Mouse (Mus musculus): ENCODE results near the gene Slc12a5. TPM values are rescaled to one million over a fixed set of nuclear protein-coding genes. Genes with fewer than 3 reads are reported as not detected.

The Slc12a5 gene
- polyA plus RNA-seq, 1 experiment from 2014 or later, result 0.93 TPM

DNA sequence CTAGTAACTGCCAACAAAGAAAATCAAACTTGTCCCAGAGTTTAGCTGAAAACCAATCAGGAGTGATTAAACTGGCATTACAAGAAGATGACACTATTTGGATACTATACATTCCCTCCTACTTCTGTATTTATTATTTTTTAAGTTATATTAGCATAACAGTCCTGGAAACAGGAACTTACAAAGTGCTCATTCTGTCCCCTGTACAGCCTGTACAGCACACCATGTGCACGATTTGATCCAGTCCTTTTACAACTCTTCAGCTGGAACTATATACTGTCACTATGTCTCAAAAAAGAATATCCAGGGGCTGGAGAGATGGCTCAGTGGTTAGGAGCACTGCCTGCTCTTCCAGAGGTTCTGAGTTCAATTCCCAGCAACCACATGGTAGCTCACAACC is 66.6 kb downstream of the Slc12a5 start:
- Histone ChIP-seq H3K27me3 (ENCODE audit: poor library complexity, severe bottlenecking) (no peaks in the 10 kb centered on the region), H3K27ac (no peak overlapping the region), H3K36me3 (replicated peaks) (peaks cover 33% of the 10 kb centered on the region), H3K4me1 (peaks cover 11% of the 10 kb centered on the region), H3K4me3 (no peak overlapping the region), H3K9me3 (no peaks in the 10 kb centered on the region)
- no peak for DNase-seq (ENCODE audit: extremely low spot score, low spot score)
- WGBS, result 86% methylated on average over 1 of the region's 1 CpGs

DNA sequence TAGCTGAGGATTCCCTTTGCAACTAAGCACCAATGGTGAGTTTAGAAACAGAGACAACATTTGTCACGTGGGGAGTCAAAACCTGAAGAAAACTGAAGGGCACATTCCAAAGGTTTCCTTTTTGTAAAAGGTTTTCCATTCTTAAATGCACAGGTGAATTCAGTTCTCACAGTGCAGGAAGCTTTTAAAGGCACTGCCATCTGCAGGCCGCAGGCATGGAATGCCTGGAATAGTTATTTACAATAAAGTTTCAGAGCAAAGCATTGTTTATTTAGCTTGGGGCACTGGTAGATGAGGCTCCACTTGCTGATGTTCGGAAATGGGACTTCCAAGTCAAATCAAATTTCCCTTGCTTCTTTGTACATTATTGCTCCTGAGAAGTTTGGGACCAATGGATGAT is 71.9 kb downstream of the Slc12a5 start:
- Histone ChIP-seq H3K9me3 (no peaks in the 10 kb centered on the region), H3K4me1 (peaks cover 40% of the 10 kb centered on the region), H3K36me3 (replicated peaks) (peaks cover 18% of the 10 kb centered on the region), H3K4me3 (peak overlapping the region; percentile 94; the same call in 1 of the 2 replicates), H3K27me3 (ENCODE audit: poor library complexity, severe bottlenecking) (no peaks in the 10 kb centered on the region), H3K27ac (no peak overlapping the region)
- no peak for DNase-seq (ENCODE audit: extremely low spot score, low spot score)
- 69% methylated on average over 3 of the region's 3 CpGs for WGBS

DNA sequence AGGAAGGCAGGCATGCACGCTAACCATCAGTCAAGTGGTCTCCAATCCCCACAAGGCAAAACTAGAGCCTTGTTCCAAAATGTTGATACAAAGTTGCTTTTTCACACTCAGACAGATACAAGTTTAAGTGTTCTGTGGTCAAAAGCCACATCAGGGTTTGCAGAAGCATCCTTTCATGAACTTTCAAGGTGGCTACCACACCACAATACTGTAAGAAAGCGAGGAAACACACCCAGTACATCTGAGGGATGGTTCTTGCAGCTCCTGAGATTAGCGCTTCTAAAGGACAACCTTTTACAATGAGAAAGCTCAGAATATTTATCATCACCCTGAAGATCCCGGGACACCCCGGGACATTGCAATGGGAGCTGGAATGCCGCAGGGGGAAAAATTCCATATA is 72.7 kb downstream of the Slc12a5 start:
- H3K4me3 ChIP-seq, result peak overlapping the region; percentile 94
- no peak for DNase-seq (ENCODE audit: extremely low spot score, low spot score)
- H3K27me3 ChIP-seq (ENCODE audit: poor library complexity, severe bottlenecking), result no peaks in the 10 kb centered on the region
- H3K27ac ChIP-seq, result peak overlapping the region; percentile 100; the same call in 1 of the 2 replicates
- 67% methylated on average over 6 of the region's 6 CpGs for WGBS
- peaks cover 18% of the 10 kb centered on the region for H3K36me3 ChIP-seq (replicated peaks)
- peaks cover 40% of the 10 kb centered on the region for H3K4me1 ChIP-seq
- no peaks in the 10 kb centered on the region for H3K9me3 ChIP-seq

DNA sequence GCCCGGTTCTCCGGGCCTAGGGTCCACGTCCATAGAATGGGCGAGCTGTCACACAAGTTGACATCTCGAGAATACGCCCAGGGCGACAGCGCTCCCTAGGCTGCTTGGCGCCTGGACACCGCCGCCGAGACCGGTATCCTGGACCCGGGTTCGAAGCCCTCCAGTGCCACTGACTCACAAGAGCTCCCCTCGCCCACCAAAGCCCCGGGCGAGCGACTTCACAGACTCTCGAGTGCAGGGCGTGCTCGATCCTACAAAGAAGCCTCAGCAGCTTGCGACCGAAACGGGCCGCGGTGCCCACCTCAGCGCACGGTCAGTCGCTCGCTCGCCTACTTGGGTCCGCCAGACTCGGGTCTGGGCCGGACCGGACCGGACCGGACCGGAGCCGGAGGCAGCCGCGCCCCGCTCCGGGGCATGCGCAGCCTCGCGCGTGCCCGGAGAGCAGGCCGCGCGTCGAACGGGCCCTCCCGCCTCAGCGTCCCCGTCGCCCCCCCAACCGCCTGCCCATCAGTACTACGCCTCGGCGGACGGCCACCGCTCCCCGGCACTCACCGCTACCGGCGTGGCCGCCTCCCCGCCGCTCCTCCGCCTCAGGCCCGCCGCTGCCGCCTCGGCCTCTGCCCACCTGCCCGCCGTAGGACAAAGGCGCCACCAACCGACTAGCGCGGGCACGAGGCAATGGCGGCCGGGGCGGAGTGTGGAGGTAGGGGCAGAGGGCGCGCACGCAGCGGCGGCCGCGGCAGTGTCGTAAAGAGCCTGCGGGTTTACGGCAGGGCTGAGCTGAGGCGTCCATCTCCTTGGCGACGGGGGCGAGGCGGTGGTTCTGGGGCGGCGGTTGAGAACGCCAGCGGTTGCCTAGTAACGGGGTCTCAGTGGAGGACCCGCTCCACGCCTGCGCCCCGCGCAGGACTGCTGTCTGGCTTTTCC is 73.8 kb downstream of the Slc12a5 start, which contains the start of gene Ncoa5:
Ncoa5 (minus strand) TSS at position 737 of the 927 bp plus-strand sequence.
- Histone ChIP-seq H3K27me3 (ENCODE audit: poor library complexity, severe bottlenecking) (no peaks in the 10 kb centered on the region), H3K27ac (peak within 1 kb of the TSS; percentile 100), H3K9me3 (no peaks in the 10 kb centered on the region), H3K4me3 (peak within 1 kb of the TSS; percentile 94), H3K4me1 (peaks cover 40% of the 10 kb centered on the region), H3K36me3 (replicated peaks) (peaks cover 10% of the 10 kb centered on the region; the same call in 1 of the 2 replicates)
- WGBS, result under 1% methylated on average over 108 of the region's 111 CpGs
- DNase-seq (ENCODE audit: extremely low spot score, low spot score), result peak; percentile 99

GRCm38 (mm10) chr2:165035058-165035431 is 74.4 kb downstream of the Slc12a5 start:
- Histone ChIP-seq H3K36me3 (replicated peaks) (peaks cover 10% of the 10 kb centered on the region; the same call in 1 of the 2 replicates), H3K27ac (peak overlapping the region; percentile 100), H3K4me1 (peaks cover 40% of the 10 kb centered on the region), H3K4me3 (peak overlapping the region; percentile 94), H3K9me3 (no peaks in the 10 kb centered on the region), H3K27me3 (ENCODE audit: poor library complexity, severe bottlenecking) (no peaks in the 10 kb centered on the region; the same call in 1 of the 2 replicates)
- no peak for DNase-seq (ENCODE audit: extremely low spot score, low spot score)
- WGBS, result 32% methylated on average over 5 of the region's 5 CpGs

DNA sequence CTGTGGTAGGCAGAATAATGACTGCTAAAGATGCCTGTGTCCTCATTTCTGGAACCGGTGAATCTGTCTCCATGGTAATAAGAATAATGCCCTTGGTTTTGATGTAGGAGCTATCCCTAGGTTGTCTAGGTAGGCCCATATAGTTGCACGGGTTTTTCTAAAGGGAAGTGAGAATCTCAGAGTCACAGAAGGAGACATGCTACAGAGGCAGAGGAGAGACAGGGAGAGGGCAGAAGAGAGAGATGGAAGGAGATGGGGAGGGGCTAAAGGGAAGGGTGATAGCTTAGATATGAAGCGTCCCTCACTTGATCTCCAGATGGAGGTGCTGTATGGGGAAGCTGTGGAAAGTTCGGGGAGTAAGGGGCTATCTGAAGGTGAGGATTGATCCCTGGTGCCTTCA is 76.8 kb downstream of the Slc12a5 start:
- Histone ChIP-seq H3K27ac (no peak overlapping the region), H3K9me3 (no peaks in the 10 kb centered on the region), H3K36me3 (replicated peaks) (no peaks in the 10 kb centered on the region), H3K4me3 (no peak overlapping the region), H3K27me3 (ENCODE audit: poor library complexity, severe bottlenecking) (peaks cover 18% of the 10 kb centered on the region), H3K4me1 (peaks cover 35% of the 10 kb centered on the region)
- 82% methylated on average over 4 of the region's 4 CpGs for WGBS
- no peak for DNase-seq (ENCODE audit: extremely low spot score, low spot score)

GRCm38 (mm10) chr2:165042126-165042525 is 81.5 kb downstream of the Slc12a5 start:
- H3K4me1 ChIP-seq, result peaks cover 29% of the 10 kb centered on the region
- no peak for DNase-seq (ENCODE audit: extremely low spot score, low spot score)
- H3K27me3 ChIP-seq (ENCODE audit: poor library complexity, severe bottlenecking), result peaks cover 29% of the 10 kb centered on the region
- H3K9me3 ChIP-seq, result no peaks in the 10 kb centered on the region
- H3K27ac ChIP-seq, result no peak overlapping the region
- H3K4me3 ChIP-seq, result no peak overlapping the region
- 78% methylated on average over 5 of the region's 5 CpGs for WGBS
- no peaks in the 10 kb centered on the region for H3K36me3 ChIP-seq (replicated peaks)

GRCm38 (mm10) chr2:165043090-165043636 is 82.6 kb downstream of the Slc12a5 start:
- H3K27ac ChIP-seq, result peak overlapping the region; percentile 63
- peak overlapping the region; percentile 30 for H3K4me3 ChIP-seq
- peaks cover 29% of the 10 kb centered on the region for H3K27me3 ChIP-seq (ENCODE audit: poor library complexity, severe bottlenecking)
- no peaks in the 10 kb centered on the region for H3K9me3 ChIP-seq
- H3K36me3 ChIP-seq (replicated peaks), result no peaks in the 10 kb centered on the region
- H3K4me1 ChIP-seq, result peaks cover 29% of the 10 kb centered on the region
- WGBS, result 7% methylated on average over 17 of the region's 17 CpGs
- no peak for DNase-seq (ENCODE audit: extremely low spot score, low spot score)

DNA sequence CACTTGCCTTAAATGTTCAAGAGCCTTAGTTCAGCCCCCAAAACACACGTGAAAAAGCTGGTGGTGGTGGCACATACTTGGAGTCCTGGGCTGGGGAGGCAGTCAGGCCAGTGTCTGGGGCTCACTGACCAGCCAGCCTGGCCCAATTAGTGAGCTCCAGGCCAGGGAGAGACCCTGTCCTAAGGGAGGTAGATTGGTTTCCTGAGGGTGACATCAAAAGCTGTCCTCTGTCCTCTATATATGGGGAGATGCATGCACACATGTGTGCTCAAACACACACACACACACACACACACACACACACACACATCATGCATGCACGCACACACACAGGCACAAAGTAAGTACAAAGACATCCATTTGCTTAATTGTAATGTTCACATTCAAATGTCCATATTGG is 83.1 kb downstream of the Slc12a5 start:
- H3K36me3 ChIP-seq (replicated peaks), result no peaks in the 10 kb centered on the region
- peak overlapping the region; percentile 63 for H3K27ac ChIP-seq
- H3K4me1 ChIP-seq, result peaks cover 29% of the 10 kb centered on the region
- H3K9me3 ChIP-seq, result no peaks in the 10 kb centered on the region
- H3K27me3 ChIP-seq (ENCODE audit: poor library complexity, severe bottlenecking), result peaks cover 29% of the 10 kb centered on the region
- WGBS, result 51% methylated on average over 2 of the region's 2 CpGs
- H3K4me3 ChIP-seq, result peak overlapping the region; percentile 30; the same call in 1 of the 2 replicates
- no peak for DNase-seq (ENCODE audit: extremely low spot score, low spot score)

DNA sequence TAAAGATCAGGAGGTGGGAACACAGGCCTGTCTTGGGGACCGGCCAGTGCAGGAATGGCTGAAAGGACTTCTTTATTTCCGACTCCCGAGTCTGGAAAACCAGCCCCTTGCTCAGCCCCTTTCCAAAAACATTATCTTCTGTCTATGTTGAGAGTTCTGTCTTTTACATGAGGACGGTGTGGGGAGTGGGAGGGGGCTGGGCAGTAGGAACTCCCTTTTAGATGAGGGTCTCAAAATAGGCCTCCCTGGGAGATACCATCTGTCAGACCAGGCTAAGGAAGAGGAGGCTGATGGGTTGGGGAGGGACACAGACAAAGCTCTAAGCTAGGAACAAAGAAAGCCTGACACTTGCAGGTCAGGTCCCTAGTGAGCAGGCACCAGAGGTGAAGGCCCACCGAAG is 88.4 kb downstream of the Slc12a5 start:
- DNase-seq (ENCODE audit: extremely low spot score, low spot score), result no peak
- WGBS, result 69% methylated on average over 5 of the region's 5 CpGs
- H3K27ac ChIP-seq, result 0 out of 2 replicates have a peak overlapping the region, but pooled peaks have one; percentile 9

More for the DNA sequence above, 88.4 kb downstream of the Slc12a5 start:
- H3K27me3 ChIP-seq (ENCODE audit: poor library complexity, severe bottlenecking), result peaks cover 8% of the 10 kb centered on the region; the same call in 1 of the 2 replicates
- peaks cover 27% of the 10 kb centered on the region for H3K4me1 ChIP-seq
- H3K9me3 ChIP-seq, result no peaks in the 10 kb centered on the region
- no peak overlapping the region for H3K4me3 ChIP-seq
- no peaks in the 10 kb centered on the region for H3K36me3 ChIP-seq (replicated peaks)

Measured in forebrain, embryonic 10.5 days (tissue).